Mouse (Mus musculus) mouse trophoblast stem cell (cell line): ENCODE measurements at regions not wholly inside any gene's neighbourhood (a gene's known extent, or its start where the extent isn't known, plus 50 kb on each side); places are given as distances from the start of the nearest gene placed in this dataset.

Experiments used
- in situ Hi-C, 2 experiments: fragments of 300-500 bp; cut with MseI, MboI; formaldehyde crosslinking; loops; 2 replicates in 1 of 2; 3 replicates in 1 of 2; pipeline ENCODE4 v1.15.1; 2025

- in situ Hi-C loops, result no loop called here
Measured at GRCm38 (mm10) chr5:103374162-103374561, 50.8 kb upstream of the Ptpn13 start.

GRCm38 (mm10) chr5:103373089-103373488 is 51.9 kb upstream of the Ptpn13 start:
- in situ Hi-C loops, result no loop called here

- in situ Hi-C loops, result no loop called here
Measured at GRCm38 (mm10) chr5:103370456-103370855, 54.5 kb upstream of the Ptpn13 start.

- in situ Hi-C loops, result no loop called here
Measured at GRCm38 (mm10) chr5:103368993-103369392, 56.0 kb upstream of the Ptpn13 start.

- in situ Hi-C loops, result no loop called here
Measured at GRCm38 (mm10) chr5:103367201-103367671, 57.8 kb upstream of the Ptpn13 start.

- in situ Hi-C loops, result no loop called here
Measured at GRCm38 (mm10) chr5:103365700-103366448, 59.1 kb upstream of the Ptpn13 start.

GRCm38 (mm10) chr5:103364791-103365699 is 59.9 kb upstream of the Ptpn13 start:
- in situ Hi-C loops, result no loop called here

GRCm38 (mm10) chr5:103360775-103361247 is 64.2 kb upstream of the Ptpn13 start:
- in situ Hi-C loops, result no loop called here

- in situ Hi-C loops, result no loop called here
Measured at GRCm38 (mm10) chr5:103360360-103360759, 64.6 kb upstream of the Ptpn13 start.

GRCm38 (mm10) chr5:103357558-103357957 is 67.4 kb upstream of the Ptpn13 start:
- in situ Hi-C loops, result loop anchor here in 1 of 2 experiments (10.0 kb wide), 1 partner anchor 297 kb away; the partner anchor contains the start of gene 1700016H13Rik

- in situ Hi-C loops, result loop anchor here in 1 of 2 experiments (10.0 kb wide), 1 partner anchor 298 kb away; the partner anchor contains the start of gene 1700016H13Rik
Measured at GRCm38 (mm10) chr5:103356500-103356899, 68.5 kb upstream of the Ptpn13 start.

- in situ Hi-C loops, result loop anchor here in 1 of 2 experiments (10.0 kb wide), 1 partner anchor 299 kb away; the partner anchor contains the start of gene 1700016H13Rik
Measured at GRCm38 (mm10) chr5:103355372-103356300, 69.4 kb upstream of the Ptpn13 start.

- in situ Hi-C loops, result loop anchor here in 1 of 2 experiments (5.0 kb wide), 1 partner anchor 313 kb away; the partner anchor contains the start of gene 1700016H13Rik
Measured at GRCm38 (mm10) chr5:103343869-103344268, 81.1 kb upstream of the Ptpn13 start.

- in situ Hi-C loops, result loop anchor here in 1 of 2 experiments (5.0 kb wide), 1 partner anchor 316 kb away; the partner anchor contains the start of gene 1700016H13Rik
Measured at GRCm38 (mm10) chr5:103341456-103341855, 83.5 kb upstream of the Ptpn13 start.

GRCm38 (mm10) chr5:103340626-103341025 is 84.4 kb upstream of the Ptpn13 start:
- in situ Hi-C loops, result loop anchor here in 1 of 2 experiments (5.0 kb wide), 1 partner anchor 317 kb away; the partner anchor contains the start of gene 1700016H13Rik

- in situ Hi-C loops, result no loop called here
Measured at GRCm38 (mm10) chr5:103336689-103337490, 88.1 kb upstream of the Ptpn13 start.

GRCm38 (mm10) chr5:103335916-103336688 is 88.9 kb upstream of the Ptpn13 start:
- in situ Hi-C loops, result no loop called here

GRCm38 (mm10) chr5:103326412-103326811 is 98.6 kb upstream of the Ptpn13 start:
- in situ Hi-C loops, result no loop called here

GRCm38 (mm10) chr5:103320341-103320740 is 104.7 kb upstream of the Ptpn13 start:
- in situ Hi-C loops, result no loop called here
